Comparison of ENCODE assay signal across 11 mouse cellular contexts in genomic region chr12:69893927-69894326, GRCm38 (mm10). TPM values are rescaled to one million over a fixed set of nuclear protein-coding genes. Genes with fewer than 3 reads are reported as not detected.
DNase-seq lines count a peak whose midpoint lies in the region; ATAC-seq and TF ChIP-seq lines count a peak whose summit lies in the region.
"Had no signal": no experiment of that assay in that cellular context is flagged by ENCODE, and none has a peak within 500 bp of the region (broad histone marks: within the 10 kb centered on the region; RNA-seq: fewer than 3 reads in every experiment).

No protein-coding gene starts in this region.

- intact Hi-C loops in gastrocnemius, postnatal 36 days (cut with DNase I), result loop anchor here (1.0 to 5.0 kb wide), 3 partner anchors 47 to 162 kb away; no protein-coding TSS in a partner anchor

- no peak for DNase-seq in forebrain, postnatal 0 days
- DNase-seq in forebrain, embryonic 11.5 days (ENCODE audit: low spot score), result no peak
- no peak for DNase-seq in lung, postnatal 0 days (ENCODE audit: low spot score)
- no peak for DNase-seq in lung, postnatal 10 days
- no peak for DNase-seq in embryonic facial prominence, embryonic 14.5 days (ENCODE audit: low spot score)
- no peak for DNase-seq in gastrocnemius, postnatal 36 days
- DNase-seq in right cerebral cortex, postnatal 25 days, result no peak
- DNase-seq: layer of hippocampus, postnatal 36 days had no signal

- no peak for TF ChIP-seq EP300 in lung, postnatal 0 days (IDR thresholded peaks at IDR 0.05)

- H3K36me3 ChIP-seq in forebrain, postnatal 0 days (ENCODE audit: insufficient read depth), result no peaks in the 10 kb centered on the region; the same call in 1 of the 2 replicates
- H3K36me3 ChIP-seq in forebrain, embryonic 11.5 days (ENCODE audit: control insufficient read depth, insufficient read depth, low read length), result no peaks in the 10 kb centered on the region
- no peaks in the 10 kb centered on the region for H3K36me3 ChIP-seq in lung, postnatal 0 days (ENCODE audit: insufficient read depth, low read length)
- no peaks in the 10 kb centered on the region for H3K36me3 ChIP-seq in embryonic facial prominence, embryonic 14.5 days (ENCODE audit: control insufficient read depth, insufficient read depth, low read length)
- H3K36me3 ChIP-seq in small intestine, adult 2 months (ENCODE audit: control insufficient read depth, insufficient read depth, low read length), result no peaks in the 10 kb centered on the region
- H3K36me3 ChIP-seq: embryonic facial prominence, embryonic 13.5 days had no signal

- ATAC-seq in forebrain, postnatal 0 days, result no peak
- ATAC-seq in forebrain, embryonic 11.5 days (replicated peaks; ENCODE audit: low FRiP score), result no peak
- ATAC-seq in lung, postnatal 0 days, result no peak
- no peak for ATAC-seq in embryonic facial prominence, embryonic 14.5 days (ENCODE audit: low read depth)

- H3K4me3 ChIP-seq in forebrain, postnatal 0 days (ENCODE audit: low read depth, low read length), result peak overlapping the region; percentile 90; the same call in 1 of the 2 replicates
- H3K4me3 ChIP-seq in forebrain, embryonic 11.5 days (ENCODE audit: low read depth, low read length), result no peak overlapping the region
- no peak overlapping the region for H3K4me3 ChIP-seq in lung, postnatal 0 days (ENCODE audit: low read depth, low read length)
- peak overlapping the region; percentile 93; the same call in 1 of the 2 replicates for H3K4me3 ChIP-seq in embryonic facial prominence, embryonic 14.5 days (ENCODE audit: low read depth, low read length)
- H3K4me3 ChIP-seq in small intestine, adult 2 months (ENCODE audit: low read depth, low read length), result no peak overlapping the region

- WGBS in forebrain, postnatal 0 days, result 62% methylated on average over 6 of the region's 6 CpGs
- WGBS in forebrain, embryonic 11.5 days, result 71% methylated on average over 6 of the region's 6 CpGs
- WGBS in lung, postnatal 0 days, result 56% methylated on average over 6 of the region's 6 CpGs
- WGBS in embryonic facial prominence, embryonic 14.5 days, result 46% methylated on average over 6 of the region's 6 CpGs
- WGBS in small intestine, adult 2 months, result 66% methylated on average over 6 of the region's 6 CpGs

- no peaks in the 10 kb centered on the region for H3K27me3 ChIP-seq in forebrain, postnatal 0 days (ENCODE audit: insufficient read depth, low read length)
- no peaks in the 10 kb centered on the region for H3K27me3 ChIP-seq in forebrain, embryonic 11.5 days (ENCODE audit: control insufficient read depth, insufficient read depth, low read length)
- no peaks in the 10 kb centered on the region for H3K27me3 ChIP-seq in lung, postnatal 0 days (replicated peaks; ENCODE audit: insufficient read depth, low read length)
- no peaks in the 10 kb centered on the region for H3K27me3 ChIP-seq in embryonic facial prominence, embryonic 14.5 days (replicated peaks; ENCODE audit: control insufficient read depth, insufficient read depth, low read length)
- no peaks in the 10 kb centered on the region for H3K27me3 ChIP-seq in small intestine, adult 2 months (ENCODE audit: control insufficient read depth, insufficient read depth, low read length)
- H3K27me3 ChIP-seq: embryonic facial prominence, embryonic 13.5 days had no signal

- TF ChIP-seq POLR2A in small intestine, adult 2 months (IDR thresholded peaks at IDR 0.05; ENCODE audit: low read depth, low read length), result no peak

- H3K9ac ChIP-seq in forebrain, postnatal 0 days, result no peak overlapping the region
- no peak overlapping the region for H3K9ac ChIP-seq in forebrain, embryonic 11.5 days (ENCODE audit: low read length)
- H3K9ac ChIP-seq in lung, postnatal 0 days (replicated peaks; ENCODE audit: low read depth), result no peak overlapping the region
- no peak overlapping the region for H3K9ac ChIP-seq in embryonic facial prominence, embryonic 14.5 days (ENCODE audit: low read depth, low read length)

- peaks cover 21% of the 10 kb centered on the region for H3K4me1 ChIP-seq in forebrain, postnatal 0 days (ENCODE audit: insufficient read depth)
- peaks cover 7% of the 10 kb centered on the region for H3K4me1 ChIP-seq in forebrain, embryonic 11.5 days (replicated peaks; ENCODE audit: control insufficient read depth, insufficient read depth, low read length)
- H3K4me1 ChIP-seq in lung, postnatal 0 days (ENCODE audit: insufficient read depth, low read depth, low read length), result peaks cover 5% of the 10 kb centered on the region; the same call in 1 of the 2 replicates
- peaks cover 22% of the 10 kb centered on the region for H3K4me1 ChIP-seq in embryonic facial prominence, embryonic 14.5 days (ENCODE audit: control insufficient read depth, insufficient read depth, low read length)
- peaks cover 4% of the 10 kb centered on the region; the same call in 1 of the 2 replicates for H3K4me1 ChIP-seq in small intestine, adult 2 months (ENCODE audit: control insufficient read depth, insufficient read depth, insufficient read length, low read length)

- H3K27ac ChIP-seq in forebrain, postnatal 0 days (ENCODE audit: low read depth, low read length), result no peak overlapping the region
- no peak overlapping the region for H3K27ac ChIP-seq in forebrain, embryonic 11.5 days (ENCODE audit: low read depth, low read length)
- no peak overlapping the region for H3K27ac ChIP-seq in lung, postnatal 0 days (ENCODE audit: low read length)
- H3K27ac ChIP-seq in embryonic facial prominence, embryonic 14.5 days (replicated peaks; ENCODE audit: low read depth, low read length), result no peak overlapping the region
- no peak overlapping the region for H3K27ac ChIP-seq in small intestine, adult 2 months (ENCODE audit: insufficient read depth, low read depth, low read length)

- TF ChIP-seq CTCF in forebrain, postnatal 0 days (IDR thresholded peaks at IDR 0.05; ENCODE audit: low read depth), result peak; percentile 33; the same call in 1 of the 2 replicates
- peak; percentile 45 for TF ChIP-seq CTCF in lung, postnatal 0 days (IDR thresholded peaks at IDR 0.05)
- TF ChIP-seq CTCF in small intestine, adult 2 months (IDR thresholded peaks at IDR 0.05; ENCODE audit: extremely low read depth, insufficient read length, insufficient replicate concordance, low read depth, low read length), result peak; percentile 34; the same call in 1 of the 2 replicates

- H3K9me3 ChIP-seq in forebrain, postnatal 0 days (ENCODE audit: low read length), result no peaks in the 10 kb centered on the region
- no peaks in the 10 kb centered on the region for H3K9me3 ChIP-seq in forebrain, embryonic 11.5 days (ENCODE audit: control insufficient read depth, low read length)
- H3K9me3 ChIP-seq in lung, postnatal 0 days (ENCODE audit: low read length), result no peaks in the 10 kb centered on the region
- H3K9me3 ChIP-seq in embryonic facial prominence, embryonic 14.5 days (ENCODE audit: control insufficient read depth, low read length), result no peaks in the 10 kb centered on the region
- H3K9me3 ChIP-seq: embryonic facial prominence, embryonic 13.5 days; G1E had no signal

- H3K4me2 ChIP-seq in forebrain, postnatal 0 days (ENCODE audit: low read depth), result 0 out of 2 replicates have a peak overlapping the region, but pooled peaks have one; percentile 65
- no peak overlapping the region for H3K4me2 ChIP-seq in forebrain, embryonic 11.5 days (ENCODE audit: low read depth, low read length, severe bottlenecking)
- no peak overlapping the region for H3K4me2 ChIP-seq in lung, postnatal 0 days (replicated peaks; ENCODE audit: low read depth, low read length)
- H3K4me2 ChIP-seq in embryonic facial prominence, embryonic 14.5 days (ENCODE audit: low read depth, low read length), result peak overlapping the region; percentile 63; the same call in 1 of the 2 replicates

RNA-seq across cellular contexts. Expression of gene Map4k5, which starts 0.9 kb away (rescaled TPM):
- total RNA-seq in forebrain, postnatal 0 days (2014; rRNA removed), result 46.8 and 47.6 TPM in 2 replicates
- 16.8 and 20.4 TPM in 2 replicates for polyA plus RNA-seq in forebrain, postnatal 0 days (2015; fragmentation: Nextera tagmentation; extraction: Ambion mirVana)
- 31.4 and 32.7 TPM in 2 replicates for polyA plus RNA-seq in forebrain, embryonic 11.5 days (2014; fragmentation: Nextera tagmentation; extraction: Ambion mirVana)
- polyA plus RNA-seq in lung, postnatal 0 days (2015; fragmentation: Nextera tagmentation; extraction: Ambion mirVana), result 20.6 and 22.9 TPM in 2 replicates
- 45.2 and 48.9 TPM in 2 replicates for polyA plus RNA-seq in embryonic facial prominence, embryonic 14.5 days (2014; fragmentation: Nextera tagmentation; extraction: Ambion mirVana)
- polyA plus RNA-seq in small intestine, adult 2 months (2012; rRNA removed), result 4.6 and 5.1 TPM in 2 replicates
- 10 to 100 TPM; 18.2 to 20.5 TPM for total RNA-seq in gastrocnemius, postnatal 36 days (2021)

RNA-seq across cellular contexts. Expression of gene Atl1, which starts 1.5 kb away (rescaled TPM):
- 156 and 163 TPM in 2 replicates for total RNA-seq in forebrain, postnatal 0 days (2014; rRNA removed)
- polyA plus RNA-seq in forebrain, postnatal 0 days (2015; fragmentation: Nextera tagmentation; extraction: Ambion mirVana), result 97.6 and 132 TPM in 2 replicates
- polyA plus RNA-seq in forebrain, embryonic 11.5 days (2014; fragmentation: Nextera tagmentation; extraction: Ambion mirVana), result 29.8 and 32.4 TPM in 2 replicates
- polyA plus RNA-seq in lung, postnatal 0 days (2015; fragmentation: Nextera tagmentation; extraction: Ambion mirVana), result 2.9 and 4.8 TPM in 2 replicates
- polyA plus RNA-seq in embryonic facial prominence, embryonic 14.5 days (2014; fragmentation: Nextera tagmentation; extraction: Ambion mirVana), result 8.5 and 13.8 TPM in 2 replicates
- 0.37 and 0.41 TPM in 2 replicates for polyA plus RNA-seq in small intestine, adult 2 months (2012; rRNA removed)
- total RNA-seq in gastrocnemius, postnatal 36 days (2021), result 1 to 10 TPM; 1.7 to 2.1 TPM

Comparison
In these comparisons a context has a peak if more than half of its experiments do, and no peak if none do; other contexts are left out.
1. H3K4me2 ChIP-seq: peak in forebrain, postnatal 0 days (single experiment) and embryonic facial prominence, embryonic 14.5 days (single experiment); none in forebrain, embryonic 11.5 days (single experiment) and lung, postnatal 0 days (single experiment).
2. H3K4me3 ChIP-seq: peak in forebrain, postnatal 0 days (single experiment) and embryonic facial prominence, embryonic 14.5 days (single experiment); none in forebrain, embryonic 11.5 days (single experiment), lung, postnatal 0 days (single experiment) and small intestine, adult 2 months (single experiment).
3. Peak in every context shown above with its lines, with median percentiles within 50 percentile points of each other: CTCF ChIP-seq.